Mouse (Mus musculus): Measurements from ENCODE around the gene Zfp651. TPM values are rescaled to one million over a fixed set of nuclear protein-coding genes. Genes with fewer than 3 reads are reported as not detected.

Gene Zfp651
- polyA plus RNA-seq, 1 experiment from 2014 or later, result 14.4 TPM

- no peak for TF ChIP-seq CTCF (IDR thresholded peaks at IDR 0.05; ENCODE audit: low read depth)
- H3K4me3 ChIP-seq (replicated peaks; ENCODE audit: low read depth, low read length), result no peak overlapping the region
- no peaks in the 10 kb centered on the region for H3K9me3 ChIP-seq (replicated peaks; ENCODE audit: low read length)
- H3K36me3 ChIP-seq (ENCODE audit: insufficient read depth, low read length), result peaks cover 45% of the 10 kb centered on the region
- 0 out of 2 replicates have a peak, but pooled peaks cover 10% of the 10 kb centered on the region for H3K4me1 ChIP-seq (replicated peaks; ENCODE audit: insufficient read depth, low read length)
- ATAC-seq (replicated peaks; ENCODE audit: low FRiP score, low read depth) (no peak), DNase-seq (ENCODE audit: low spot score) (no peak)
- H3K4me2 ChIP-seq (ENCODE audit: low read length), result no peak overlapping the region
- 85% methylated on average over 3 of the region's 3 CpGs for WGBS
- no peaks in the 10 kb centered on the region for H3K27me3 ChIP-seq (ENCODE audit: insufficient read depth, low read length)
- no peak overlapping the region for H3K27ac ChIP-seq
- no peak overlapping the region for H3K9ac ChIP-seq (ENCODE audit: low read depth, low read length)
These were observed 4.5 kb upstream of the Zfp651 start for GRCm38 (mm10) chr9:121754624-121755023.

DNA sequence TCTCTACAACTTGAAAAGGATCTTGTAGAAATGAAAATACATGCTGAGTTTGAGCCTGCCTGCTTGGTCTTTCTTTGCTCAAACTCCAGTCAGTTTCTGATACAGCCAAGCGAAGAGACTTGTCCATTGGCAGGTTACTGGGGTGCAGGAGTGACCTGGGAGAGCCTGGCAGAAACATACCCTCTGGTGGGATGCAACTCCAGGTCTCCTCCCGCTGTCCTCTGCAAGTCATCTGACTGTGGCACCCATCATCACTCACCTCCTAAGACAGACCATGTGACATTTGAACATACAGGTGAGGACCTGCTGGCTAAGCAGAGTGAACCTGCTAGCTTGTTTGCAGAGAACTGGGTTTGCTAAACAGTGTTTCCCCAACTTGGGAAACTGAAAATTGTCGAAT, 2.3 kb upstream of the Zfp651 start:
- no peak for TF ChIP-seq CTCF (IDR thresholded peaks at IDR 0.05; ENCODE audit: low read depth)
- H3K9ac ChIP-seq (ENCODE audit: low read depth, low read length), result no peak overlapping the region
- H3K4me1 ChIP-seq (replicated peaks; ENCODE audit: insufficient read depth, low read length), result 0 out of 2 replicates have a peak, but pooled peaks cover 10% of the 10 kb centered on the region
- no peak for ATAC-seq (replicated peaks; ENCODE audit: low FRiP score, low read depth)
- WGBS, result 89% methylated on average over 3 of the region's 3 CpGs
- H3K36me3 ChIP-seq (ENCODE audit: insufficient read depth, low read length), result peaks cover 26% of the 10 kb centered on the region
- no peak overlapping the region for H3K4me3 ChIP-seq (replicated peaks; ENCODE audit: low read depth, low read length)
- no peak for DNase-seq (ENCODE audit: low spot score)
- no peak overlapping the region for H3K4me2 ChIP-seq (ENCODE audit: low read length)
- H3K27ac ChIP-seq, result no peak overlapping the region
- no peaks in the 10 kb centered on the region for H3K9me3 ChIP-seq (replicated peaks; ENCODE audit: low read length)
- no peaks in the 10 kb centered on the region for H3K27me3 ChIP-seq (ENCODE audit: insufficient read depth, low read length)

- 0 out of 2 replicates have a peak, but pooled peaks cover 10% of the 10 kb centered on the region for H3K4me1 ChIP-seq (replicated peaks; ENCODE audit: insufficient read depth, low read length)
- no peak overlapping the region for H3K9ac ChIP-seq (ENCODE audit: low read depth, low read length)
- H3K27me3 ChIP-seq (ENCODE audit: insufficient read depth, low read length), result no peaks in the 10 kb centered on the region
- no peak for DNase-seq (ENCODE audit: low spot score)
- no peak for TF ChIP-seq CTCF (IDR thresholded peaks at IDR 0.05; ENCODE audit: low read depth)
- WGBS, result 57% methylated on average over 3 of the region's 3 CpGs
- no peak overlapping the region for H3K4me2 ChIP-seq (ENCODE audit: low read length)
- H3K9me3 ChIP-seq (replicated peaks; ENCODE audit: low read length), result no peaks in the 10 kb centered on the region
- H3K4me3 ChIP-seq (replicated peaks; ENCODE audit: low read depth, low read length), result no peak overlapping the region
- peaks cover 21% of the 10 kb centered on the region for H3K36me3 ChIP-seq (ENCODE audit: insufficient read depth, low read length)
- no peak overlapping the region for H3K27ac ChIP-seq
- ATAC-seq (replicated peaks; ENCODE audit: low FRiP score, low read depth), result no peak
These were observed 1.7 kb upstream of the Zfp651 start for GRCm38 (mm10) chr9:121757432-121757831.

GRCm38 (mm10) chr9:121757835-121758814, 1.0 kb upstream of the Zfp651 start:
- H3K36me3 ChIP-seq (ENCODE audit: insufficient read depth, low read length), result peaks cover 23% of the 10 kb centered on the region
- H3K27ac ChIP-seq, result no peak overlapping the region
- H3K9ac ChIP-seq (ENCODE audit: low read depth, low read length), result 0 out of 2 replicates have a peak overlapping the region, but pooled peaks have one; percentile 93
- H3K4me3 ChIP-seq (replicated peaks; ENCODE audit: low read depth, low read length), result no peak overlapping the region
- ATAC-seq (replicated peaks; ENCODE audit: low FRiP score, low read depth), result no peak
- H3K4me1 ChIP-seq (replicated peaks; ENCODE audit: insufficient read depth, low read length), result 0 out of 2 replicates have a peak, but pooled peaks cover 10% of the 10 kb centered on the region
- DNase-seq (ENCODE audit: low spot score), result no peak
- no peaks in the 10 kb centered on the region for H3K27me3 ChIP-seq (ENCODE audit: insufficient read depth, low read length)
- TF ChIP-seq CTCF (IDR thresholded peaks at IDR 0.05; ENCODE audit: low read depth), result no peak
- H3K9me3 ChIP-seq (replicated peaks; ENCODE audit: low read length), result no peaks in the 10 kb centered on the region
- 50% methylated on average over 10 of the region's 10 CpGs for WGBS
- H3K4me2 ChIP-seq (ENCODE audit: low read length), result peak overlapping the region; percentile 99

- Histone ChIP-seq H3K27me3 (ENCODE audit: insufficient read depth, low read length) (no peaks in the 10 kb centered on the region), H3K4me2 (ENCODE audit: low read length) (peak overlapping the region; percentile 99), H3K4me3 (replicated peaks; ENCODE audit: low read depth, low read length) (peak overlapping the region; percentile 90), H3K9me3 (replicated peaks; ENCODE audit: low read length) (no peaks in the 10 kb centered on the region), H3K27ac (peak overlapping the region; percentile 90), H3K36me3 (ENCODE audit: insufficient read depth, low read length) (peaks cover 12% of the 10 kb centered on the region), H3K9ac (ENCODE audit: low read depth, low read length) (peak overlapping the region; percentile 93), H3K4me1 (replicated peaks; ENCODE audit: insufficient read depth, low read length) (0 out of 2 replicates have a peak, but pooled peaks cover 10% of the 10 kb centered on the region)
- WGBS, result 2% methylated on average over 43 of the region's 43 CpGs
- ATAC-seq (replicated peaks; ENCODE audit: low FRiP score, low read depth), result peak; percentile 68
- TF ChIP-seq CTCF (IDR thresholded peaks at IDR 0.05; ENCODE audit: low read depth), result no peak
- DNase-seq (ENCODE audit: low spot score), result peak; percentile 89
These were observed 1.4 kb downstream of the Zfp651 start for GRCm38 (mm10) chr9:121760271-121761090.
